Mouse (Mus musculus): ENCODE data around the gene Syt3.

Gene Syt3

GRCm38 (mm10) chr7:44413307-44413706 is 29.4 kb downstream of the Syt3 start:
- no peak for DNase-seq

- no peak for DNase-seq
Measured at GRCm38 (mm10) chr7:44427666-44428065, 43.8 kb downstream of the Syt3 start.

DNA sequence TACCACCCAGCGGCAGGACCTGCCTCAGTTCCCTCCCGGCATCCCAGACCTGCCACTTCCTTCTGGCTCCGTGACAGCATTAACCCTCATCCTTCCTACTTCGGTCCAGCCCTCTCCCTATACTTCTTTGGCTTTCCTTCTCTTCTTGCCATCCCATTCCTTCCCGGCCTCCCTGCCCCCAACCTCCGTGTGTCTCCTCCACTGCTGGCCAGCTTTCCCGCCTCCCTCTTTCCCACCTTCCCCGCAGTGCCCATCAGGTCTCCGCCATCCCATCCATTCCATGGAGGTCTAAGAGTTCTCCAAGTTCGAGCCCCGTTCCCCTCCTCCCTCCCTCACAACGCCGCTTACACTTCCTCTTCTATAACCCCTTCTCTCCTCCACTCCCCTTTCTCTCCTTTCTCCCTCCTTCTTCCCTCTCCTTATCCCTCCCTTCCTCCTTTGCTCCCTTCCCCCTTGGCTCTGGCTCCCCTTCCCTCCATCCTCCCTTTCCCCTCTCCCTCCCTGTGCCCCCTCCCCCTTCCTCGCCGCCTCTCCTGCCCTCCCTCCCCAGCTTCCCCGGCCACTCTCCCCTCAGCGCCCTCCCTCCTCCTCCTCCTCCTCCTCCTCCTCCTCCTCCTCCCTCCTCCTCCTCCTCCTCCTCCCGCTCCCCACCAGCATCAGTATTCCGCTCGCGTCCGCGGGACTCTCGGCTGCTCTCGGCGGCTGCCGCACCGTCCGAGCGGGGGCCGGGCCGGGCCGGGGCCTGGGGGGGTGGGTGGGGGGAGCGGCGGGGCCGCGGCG is 44.5 kb downstream of the Syt3 start:
- DNase-seq = peak; percentile 80

- peak; percentile 90 for DNase-seq
Measured at GRCm38 (mm10) chr7:44428968-44429521, 45.1 kb downstream of the Syt3 start, which contains the start of gene Lrrc4b. Gene Lrrc4b (plus strand): TSS chr7:44429018.

GRCm38 (mm10) chr7:44429534-44430488 is 45.9 kb downstream of the Syt3 start:
- DNase-seq = peak; percentile 45

DNA sequence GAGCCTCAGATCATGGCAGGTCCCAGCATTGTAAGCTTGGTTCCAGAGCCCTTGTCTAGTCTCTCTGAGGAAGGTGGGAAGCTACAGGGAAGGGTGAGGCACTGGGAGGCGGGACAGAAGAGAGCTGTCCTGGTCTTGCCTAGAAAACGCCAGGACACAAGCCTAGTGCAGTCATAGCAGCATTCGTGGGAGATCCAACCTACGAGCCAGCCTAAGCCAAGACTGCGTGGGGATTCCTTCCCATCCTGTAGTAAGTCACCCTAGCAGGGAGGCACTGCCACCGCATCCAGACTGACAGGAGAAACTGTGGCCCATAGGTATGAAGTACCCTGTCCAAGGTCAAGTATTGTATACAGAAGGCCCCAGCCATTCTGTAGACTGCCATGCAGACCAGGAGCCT is 48.6 kb downstream of the Syt3 start:
- no peak for DNase-seq

GRCm38 (mm10) chr7:44433371-44433770 is 49.5 kb downstream of the Syt3 start:
- peak; percentile 85 for DNase-seq

GRCm38 (mm10) chr7:44434089-44434488 is 50.2 kb downstream of the Syt3 start:
- no peak for DNase-seq

DNA sequence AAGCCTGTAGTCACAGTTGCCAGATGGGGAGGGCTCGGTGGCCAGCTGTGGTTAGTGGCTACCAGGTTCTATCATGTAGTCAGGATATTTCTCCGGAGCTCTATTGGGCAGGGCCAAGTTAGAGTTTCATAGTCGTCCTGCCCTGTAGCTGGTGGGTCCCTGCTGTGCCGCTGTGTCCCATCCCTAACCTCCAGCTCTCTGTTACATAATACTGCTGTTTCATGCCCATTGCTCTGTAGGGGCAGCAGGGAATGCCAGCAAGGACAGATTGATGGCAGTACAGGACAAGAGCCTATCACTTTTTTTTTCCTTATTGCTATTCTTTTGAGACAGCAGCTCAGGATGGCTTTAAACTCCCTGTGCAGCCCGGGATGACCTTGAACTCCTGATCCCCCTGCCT is 51.9 kb downstream of the Syt3 start:
- DNase-seq = no peak

DNA sequence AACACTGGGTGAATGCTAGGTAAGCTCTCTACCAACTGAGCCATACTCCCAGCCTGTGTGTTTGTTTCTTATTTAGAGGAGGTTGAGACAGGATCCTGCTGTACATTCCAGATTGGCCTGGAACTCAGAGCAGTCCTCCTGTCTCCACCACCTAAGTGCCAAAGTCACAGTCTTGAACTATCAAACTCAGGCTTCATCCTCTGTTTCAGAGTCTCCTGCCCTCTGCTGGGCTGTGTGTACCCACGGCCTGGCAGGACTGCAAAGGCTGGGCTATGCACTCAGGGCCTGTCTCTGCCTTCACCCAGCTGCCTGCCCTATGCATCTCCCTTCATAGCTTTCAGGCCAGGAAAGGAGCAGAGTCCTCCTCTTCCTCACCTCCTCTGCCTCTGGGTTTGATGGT is 52.4 kb downstream of the Syt3 start:
- DNase-seq = no peak

GRCm38 (mm10) chr7:44437188-44437587 is 53.3 kb downstream of the Syt3 start:
- no peak for DNase-seq

GRCm38 (mm10) chr7:44437933-44438332 is 54.0 kb downstream of the Syt3 start:
- no peak for DNase-seq

DNA sequence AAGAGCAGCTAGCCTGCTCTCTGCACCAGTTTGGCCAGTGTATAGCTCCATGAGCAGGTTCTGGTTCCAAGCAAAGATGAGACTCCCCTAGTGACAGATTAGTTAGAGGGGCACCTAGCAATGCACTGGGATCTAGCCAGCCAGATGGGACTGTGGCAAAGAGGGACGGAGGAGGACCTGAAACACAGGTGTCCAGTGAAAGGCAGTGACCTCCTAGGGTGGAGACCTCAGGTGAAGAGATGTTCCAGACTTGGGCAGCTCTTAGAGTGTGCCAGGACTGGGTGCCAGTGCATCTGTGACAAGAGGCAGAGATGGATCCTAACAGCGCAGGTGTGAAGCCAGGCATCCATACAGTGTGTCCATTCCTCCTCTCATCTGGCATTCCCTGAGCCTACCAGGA is 55.8 kb downstream of the Syt3 start:
- DNase-seq = no peak

DNA sequence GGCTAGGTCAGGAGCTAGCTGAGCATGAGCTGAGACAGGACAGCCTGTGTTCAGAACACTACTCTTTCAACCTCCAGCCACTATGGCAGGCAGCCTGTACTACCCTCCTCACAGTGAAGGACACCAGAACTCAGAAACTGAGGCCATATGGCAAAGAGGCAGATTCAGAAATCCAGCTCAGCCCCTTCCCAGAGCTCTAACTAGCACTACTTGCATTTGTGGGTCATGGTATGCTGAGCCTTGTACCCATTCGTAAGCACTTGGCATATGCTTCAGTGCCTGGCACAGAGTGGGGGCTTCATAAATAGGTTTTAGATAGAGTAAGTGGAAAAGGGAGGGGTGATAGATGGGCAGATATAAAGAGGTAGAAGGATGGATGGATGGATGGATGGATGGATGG is 56.6 kb downstream of the Syt3 start:
- DNase-seq = no peak

DNA sequence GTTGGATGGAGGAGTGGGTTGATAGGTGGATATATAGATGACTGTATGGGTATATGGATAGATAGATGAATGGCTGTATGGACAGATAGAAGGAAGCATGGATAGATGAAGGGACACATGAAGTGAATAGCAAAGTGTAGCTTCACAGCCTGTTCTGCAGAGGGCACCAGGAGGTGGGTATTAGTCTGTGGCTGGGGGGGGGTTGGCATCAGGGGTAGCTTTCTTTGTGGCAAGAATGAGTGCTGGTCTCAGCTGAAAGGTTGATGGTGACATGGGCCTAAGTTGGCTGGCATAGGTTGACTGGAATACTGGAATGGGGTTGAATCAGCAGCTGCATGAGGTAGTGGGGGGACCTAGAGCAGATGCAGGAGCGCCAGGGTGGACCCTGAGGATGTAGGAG is 57.3 kb downstream of the Syt3 start:
- DNase-seq = no peak

- peak; percentile 57 for DNase-seq
Measured at GRCm38 (mm10) chr7:44441648-44442109, 57.8 kb downstream of the Syt3 start.

GRCm38 (mm10) chr7:44442407-44442821 is 58.5 kb downstream of the Syt3 start:
- DNase-seq = peak; percentile 58

- peak; percentile 67 for DNase-seq
Measured at GRCm38 (mm10) chr7:44443268-44444173, 59.6 kb downstream of the Syt3 start.

DNA sequence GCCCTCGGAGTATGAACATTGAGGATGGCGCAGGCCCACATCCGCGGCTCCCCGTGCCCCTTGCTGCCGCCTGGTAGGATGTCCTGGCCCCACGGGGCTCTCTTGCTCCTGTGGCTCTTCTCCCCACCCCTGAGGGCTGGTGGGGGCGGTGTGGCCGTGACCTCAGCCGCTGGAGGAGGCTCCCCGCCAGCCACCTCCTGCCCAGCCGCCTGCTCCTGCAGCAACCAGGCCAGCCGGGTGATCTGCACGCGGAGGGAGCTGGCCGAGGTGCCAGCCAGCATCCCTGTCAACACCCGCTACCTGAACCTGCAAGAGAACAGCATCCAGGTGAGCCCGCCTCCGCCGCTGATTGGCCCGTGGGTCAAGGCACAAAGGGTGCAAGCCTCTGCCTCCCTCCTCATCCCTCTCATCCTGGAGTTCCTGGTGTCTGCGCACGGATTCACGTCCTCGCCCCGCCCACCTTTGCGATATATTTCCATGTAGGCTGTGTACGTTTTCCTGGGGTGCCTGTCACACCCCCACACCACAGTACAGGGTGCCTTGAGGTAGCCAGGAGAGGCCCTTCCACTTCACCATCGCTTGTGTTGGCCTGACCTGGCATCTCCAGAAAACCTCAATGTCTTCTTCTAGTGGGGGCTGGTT is 61.1 kb downstream of the Syt3 start:
- DNase-seq = no peak

GRCm38 (mm10) chr7:44445528-44445923 is 61.6 kb downstream of the Syt3 start:
- no peak for DNase-seq

- no peak for DNase-seq
Measured at GRCm38 (mm10) chr7:44446070-44446855, 62.4 kb downstream of the Syt3 start.
